Mouse (Mus musculus): ENCODE measurements at regions not wholly inside any gene's neighbourhood (a gene's known extent, or its start where the extent isn't known, plus 50 kb on each side); places are given as distances from the start of the nearest gene placed in this dataset.

DNA sequence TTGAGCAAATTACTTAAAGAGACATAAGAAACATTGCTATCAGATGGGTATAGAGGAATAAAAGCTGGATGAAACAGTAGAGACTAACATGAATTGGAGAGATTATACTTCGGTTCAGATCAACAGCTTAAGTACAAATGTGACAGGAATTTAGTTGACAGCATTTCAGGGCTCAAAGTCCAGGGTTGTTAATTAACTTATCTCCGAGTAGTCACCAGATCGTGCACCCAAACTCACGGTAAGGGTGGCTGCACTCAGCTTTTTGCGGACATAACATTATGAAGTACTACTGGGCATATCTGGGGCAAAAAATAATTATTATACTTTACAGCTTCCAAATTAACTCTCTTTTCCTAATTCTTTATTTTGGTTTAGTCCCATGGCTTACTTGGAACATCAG is 1409.3 kb upstream of the A1bg start:
- no peaks in the 10 kb centered on the region for H3K4me1 ChIP-seq (ENCODE audit: control insufficient read depth, insufficient read depth, low read length)
- ATAC-seq (ENCODE audit: low read depth): no peak
- H3K4me2 ChIP-seq (ENCODE audit: low read depth, low read length): no peak overlapping the region
- no peak overlapping the region for H3K9ac ChIP-seq (replicated peaks; ENCODE audit: low read depth, low read length)
- no peaks in the 10 kb centered on the region for H3K27me3 ChIP-seq (ENCODE audit: control insufficient read depth, insufficient read depth, low read length)
- H3K27ac ChIP-seq (ENCODE audit: low read depth, low read length): no peak overlapping the region
- no peaks in the 10 kb centered on the region for H3K36me3 ChIP-seq (ENCODE audit: control insufficient read depth, insufficient read depth, low read length)
- 91% methylated on average over 5 of the region's 5 CpGs for WGBS
- no peaks in the 10 kb centered on the region for H3K9me3 ChIP-seq (ENCODE audit: control insufficient read depth, low read length)
- no peak overlapping the region for H3K4me3 ChIP-seq (ENCODE audit: low read depth, low read length)

DNA sequence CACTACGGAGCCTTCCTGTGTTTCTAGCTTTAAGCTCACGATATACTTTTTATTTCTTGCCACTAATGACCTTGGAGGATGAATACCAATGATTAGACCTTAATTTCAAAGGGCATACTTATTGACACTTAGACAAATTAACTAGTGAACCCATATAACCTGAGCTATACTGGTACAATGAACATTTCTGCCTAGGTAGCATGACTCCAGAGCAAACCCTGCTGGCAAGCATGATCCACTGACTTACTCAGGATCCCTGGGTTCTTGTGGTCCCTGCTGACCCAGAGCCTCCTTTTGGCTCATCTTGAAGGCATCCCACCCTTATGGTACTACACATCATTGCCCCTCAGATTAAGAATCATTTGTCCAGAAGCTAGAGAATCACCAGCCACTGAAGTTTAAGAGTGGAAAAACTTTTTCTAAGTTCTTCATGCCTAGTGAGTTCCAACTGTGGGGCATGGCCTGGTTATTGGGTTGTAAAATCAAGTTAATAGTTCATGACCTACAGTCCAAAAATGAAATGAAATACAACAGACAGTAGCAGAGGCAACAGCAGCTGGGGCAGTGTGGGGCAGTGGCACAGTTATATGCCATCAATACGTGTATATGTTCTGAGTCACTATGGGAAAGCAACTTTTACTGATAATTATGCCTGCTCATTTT is 1408.5 kb upstream of the A1bg start:
- H3K4me1 ChIP-seq (ENCODE audit: control insufficient read depth, insufficient read depth, low read length): no peaks in the 10 kb centered on the region
- no peak overlapping the region for H3K27ac ChIP-seq (ENCODE audit: low read depth, low read length)
- H3K36me3 ChIP-seq (ENCODE audit: control insufficient read depth, insufficient read depth, low read length): no peaks in the 10 kb centered on the region
- H3K9me3 ChIP-seq (ENCODE audit: control insufficient read depth, low read length): no peaks in the 10 kb centered on the region
- no peak overlapping the region for H3K4me3 ChIP-seq (ENCODE audit: low read depth, low read length)
- ATAC-seq (ENCODE audit: low read depth): no peak
- WGBS: 98% methylated on average over 3 of the region's 3 CpGs
- H3K27me3 ChIP-seq (ENCODE audit: control insufficient read depth, insufficient read depth, low read length): no peaks in the 10 kb centered on the region
- no peak overlapping the region for H3K9ac ChIP-seq (replicated peaks; ENCODE audit: low read depth, low read length)
- no peak overlapping the region for H3K4me2 ChIP-seq (ENCODE audit: low read depth, low read length)

DNA sequence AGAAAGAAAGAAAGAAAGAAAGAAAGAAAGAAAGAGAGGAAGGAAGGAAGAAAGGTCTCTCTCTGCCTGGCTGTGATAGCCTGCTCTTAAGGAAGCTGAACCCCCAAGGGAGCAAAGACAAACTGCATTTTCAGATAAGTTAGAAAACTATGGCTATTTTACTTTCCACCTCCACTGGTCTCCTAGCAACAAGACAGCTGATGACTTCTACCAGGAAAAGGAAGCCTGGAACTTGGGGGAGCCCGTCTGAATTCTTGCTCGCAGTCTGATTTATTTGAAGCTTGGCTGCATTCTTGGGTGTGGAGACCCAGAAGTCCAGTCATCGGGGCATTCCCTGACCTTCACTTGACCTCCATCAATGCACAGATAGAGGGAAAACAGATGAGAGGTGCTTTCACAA is 1406.1 kb upstream of the A1bg start:
- Histone ChIP-seq H3K4me2 (ENCODE audit: low read depth, low read length) (no peak overlapping the region), H3K36me3 (ENCODE audit: control insufficient read depth, insufficient read depth, low read length) (no peaks in the 10 kb centered on the region), H3K4me3 (ENCODE audit: low read depth, low read length) (no peak overlapping the region), H3K9me3 (ENCODE audit: control insufficient read depth, low read length) (no peaks in the 10 kb centered on the region), H3K4me1 (ENCODE audit: control insufficient read depth, insufficient read depth, low read length) (no peaks in the 10 kb centered on the region), H3K9ac (replicated peaks; ENCODE audit: low read depth, low read length) (no peak overlapping the region), H3K27me3 (ENCODE audit: control insufficient read depth, insufficient read depth, low read length) (no peaks in the 10 kb centered on the region), H3K27ac (ENCODE audit: low read depth, low read length) (no peak overlapping the region)
- 4% methylated on average over 3 of the region's 3 CpGs for WGBS
- ATAC-seq (ENCODE audit: low read depth): no peak

GRCm38 (mm10) chr15:62328305-62328881 is 1405.6 kb upstream of the A1bg start:
- no peaks in the 10 kb centered on the region for H3K27me3 ChIP-seq (ENCODE audit: control insufficient read depth, insufficient read depth, low read length)
- H3K9me3 ChIP-seq (ENCODE audit: control insufficient read depth, low read length): no peaks in the 10 kb centered on the region
- 62% methylated on average over 9 of the region's 9 CpGs for WGBS
- no peak overlapping the region for H3K27ac ChIP-seq (ENCODE audit: low read depth, low read length)
- no peak overlapping the region for H3K9ac ChIP-seq (replicated peaks; ENCODE audit: low read depth, low read length)
- no peak overlapping the region for H3K4me3 ChIP-seq (ENCODE audit: low read depth, low read length)
- H3K4me2 ChIP-seq (ENCODE audit: low read depth, low read length): no peak overlapping the region
- no peak for ATAC-seq (ENCODE audit: low read depth)
- H3K4me1 ChIP-seq (ENCODE audit: control insufficient read depth, insufficient read depth, low read length): no peaks in the 10 kb centered on the region
- no peaks in the 10 kb centered on the region for H3K36me3 ChIP-seq (ENCODE audit: control insufficient read depth, insufficient read depth, low read length)

GRCm38 (mm10) chr15:62327481-62327880 is 1404.7 kb upstream of the A1bg start:
- Histone ChIP-seq H3K9ac (replicated peaks; ENCODE audit: low read depth, low read length) (no peak overlapping the region), H3K27me3 (ENCODE audit: control insufficient read depth, insufficient read depth, low read length) (no peaks in the 10 kb centered on the region), H3K36me3 (ENCODE audit: control insufficient read depth, insufficient read depth, low read length) (no peaks in the 10 kb centered on the region), H3K27ac (ENCODE audit: low read depth, low read length) (no peak overlapping the region), H3K4me3 (ENCODE audit: low read depth, low read length) (no peak overlapping the region), H3K4me2 (ENCODE audit: low read depth, low read length) (no peak overlapping the region), H3K4me1 (ENCODE audit: control insufficient read depth, insufficient read depth, low read length) (no peaks in the 10 kb centered on the region), H3K9me3 (ENCODE audit: control insufficient read depth, low read length) (no peaks in the 10 kb centered on the region)
- ATAC-seq (ENCODE audit: low read depth): no peak
- 30% methylated on average over 2 of the region's 2 CpGs for WGBS

GRCm38 (mm10) chr15:62326524-62326923 is 1403.7 kb upstream of the A1bg start:
- Histone ChIP-seq H3K9ac (replicated peaks; ENCODE audit: low read depth, low read length) (no peak overlapping the region), H3K27me3 (ENCODE audit: control insufficient read depth, insufficient read depth, low read length) (no peaks in the 10 kb centered on the region), H3K27ac (ENCODE audit: low read depth, low read length) (no peak overlapping the region), H3K4me1 (ENCODE audit: control insufficient read depth, insufficient read depth, low read length) (no peaks in the 10 kb centered on the region), H3K36me3 (ENCODE audit: control insufficient read depth, insufficient read depth, low read length) (no peaks in the 10 kb centered on the region), H3K9me3 (ENCODE audit: control insufficient read depth, low read length) (no peaks in the 10 kb centered on the region), H3K4me2 (ENCODE audit: low read depth, low read length) (no peak overlapping the region), H3K4me3 (ENCODE audit: low read depth, low read length) (no peak overlapping the region)
- 92% methylated on average over 4 of the region's 4 CpGs for WGBS
- ATAC-seq (ENCODE audit: low read depth): no peak

GRCm38 (mm10) chr15:62325451-62326290 is 1402.9 kb upstream of the A1bg start:
- no peak for ATAC-seq (ENCODE audit: low read depth)
- H3K4me1 ChIP-seq (ENCODE audit: control insufficient read depth, insufficient read depth, low read length): no peaks in the 10 kb centered on the region
- H3K9me3 ChIP-seq (ENCODE audit: control insufficient read depth, low read length): no peaks in the 10 kb centered on the region
- no peak overlapping the region for H3K27ac ChIP-seq (ENCODE audit: low read depth, low read length)
- no peak overlapping the region for H3K4me3 ChIP-seq (ENCODE audit: low read depth, low read length)
- no peak overlapping the region for H3K4me2 ChIP-seq (ENCODE audit: low read depth, low read length)
- no peaks in the 10 kb centered on the region for H3K36me3 ChIP-seq (ENCODE audit: control insufficient read depth, insufficient read depth, low read length)
- no peaks in the 10 kb centered on the region for H3K27me3 ChIP-seq (ENCODE audit: control insufficient read depth, insufficient read depth, low read length)
- no peak overlapping the region for H3K9ac ChIP-seq (replicated peaks; ENCODE audit: low read depth, low read length)
- 80% methylated on average over 1 of the region's 1 CpGs for WGBS

GRCm38 (mm10) chr15:62320966-62321365 is 1398.2 kb upstream of the A1bg start:
- H3K4me3 ChIP-seq (ENCODE audit: low read depth, low read length): no peak overlapping the region
- H3K9ac ChIP-seq (replicated peaks; ENCODE audit: low read depth, low read length): no peak overlapping the region
- no peaks in the 10 kb centered on the region for H3K9me3 ChIP-seq (ENCODE audit: control insufficient read depth, low read length)
- WGBS: 82% methylated on average over 5 of the region's 5 CpGs
- H3K27ac ChIP-seq (ENCODE audit: low read depth, low read length): no peak overlapping the region
- ATAC-seq (ENCODE audit: low read depth): no peak
- H3K4me2 ChIP-seq (ENCODE audit: low read depth, low read length): no peak overlapping the region
- no peaks in the 10 kb centered on the region for H3K36me3 ChIP-seq (ENCODE audit: control insufficient read depth, insufficient read depth, low read length)
- no peaks in the 10 kb centered on the region for H3K4me1 ChIP-seq (ENCODE audit: control insufficient read depth, insufficient read depth, low read length)
- no peaks in the 10 kb centered on the region for H3K27me3 ChIP-seq (ENCODE audit: control insufficient read depth, insufficient read depth, low read length)

DNA sequence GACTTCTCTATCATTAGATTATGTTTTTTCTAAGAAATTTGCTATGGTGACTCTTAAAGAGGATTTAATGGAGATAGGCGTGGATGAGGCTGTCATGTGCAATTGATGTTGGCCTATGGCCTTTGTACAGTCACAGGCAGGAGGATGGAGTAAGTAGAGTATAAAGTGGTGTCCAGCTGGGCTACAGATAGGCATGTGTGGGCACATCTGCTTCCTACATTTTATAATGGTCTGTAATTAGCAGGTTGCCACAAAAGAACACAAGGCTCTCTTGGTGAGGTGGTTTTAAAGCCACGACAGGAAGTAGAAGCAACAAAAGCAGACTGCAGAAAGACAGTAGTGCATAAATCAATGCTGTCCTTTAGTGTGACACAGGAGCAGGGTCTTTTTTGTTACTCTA is 1391.6 kb upstream of the A1bg start:
- Histone ChIP-seq H3K27ac (ENCODE audit: low read depth, low read length) (no peak overlapping the region), H3K9me3 (ENCODE audit: control insufficient read depth, low read length) (no peaks in the 10 kb centered on the region), H3K4me1 (ENCODE audit: control insufficient read depth, insufficient read depth, low read length) (no peaks in the 10 kb centered on the region), H3K9ac (replicated peaks; ENCODE audit: low read depth, low read length) (no peak overlapping the region), H3K4me3 (ENCODE audit: low read depth, low read length) (no peak overlapping the region), H3K4me2 (ENCODE audit: low read depth, low read length) (no peak overlapping the region), H3K36me3 (ENCODE audit: control insufficient read depth, insufficient read depth, low read length) (no peaks in the 10 kb centered on the region), H3K27me3 (ENCODE audit: control insufficient read depth, insufficient read depth, low read length) (no peaks in the 10 kb centered on the region)
- 3% methylated on average over 2 of the region's 2 CpGs for WGBS
- no peak for ATAC-seq (ENCODE audit: low read depth)

Data from neural tube, embryonic 14.5 days (tissue).